Mouse (Mus musculus): Measurements from ENCODE around the gene Rapgef4.
A peak's percentile ranks its signal among the peaks of the same experiment; 100 is the strongest.

Gene Rapgef4

DNA sequence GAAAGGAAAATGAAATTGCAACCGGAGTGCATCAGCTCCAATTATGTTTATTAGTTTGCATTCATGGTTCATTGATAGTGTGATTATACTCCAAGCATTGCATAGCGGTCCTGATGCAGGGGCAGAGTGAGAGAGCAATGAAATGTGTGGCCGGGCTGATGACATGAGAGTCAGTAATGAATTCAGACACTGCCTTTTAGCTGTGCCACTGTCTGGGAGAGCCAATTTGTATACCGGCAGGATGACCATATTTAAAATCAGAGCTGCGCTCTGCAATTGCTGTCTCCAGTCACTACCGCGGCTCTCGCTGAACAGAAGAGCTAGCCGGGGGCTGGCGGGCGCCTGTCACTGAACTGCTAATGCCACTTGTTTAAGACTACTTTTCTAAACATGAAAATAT is 197.5 kb downstream of the Rapgef4 start:
- DNase-seq (ENCODE audit: low read depth, low spot score), result no peak

- no peak for DNase-seq (ENCODE audit: low read depth, low spot score)
Measured at GRCm38 (mm10) chr2:72179600-72180301, 198.7 kb downstream of the Rapgef4 start.

- DNase-seq (ENCODE audit: low read depth, low spot score), result no peak
Measured at GRCm38 (mm10) chr2:72181443-72181842, 200.4 kb downstream of the Rapgef4 start.

GRCm38 (mm10) chr2:72183751-72184150 is 202.7 kb downstream of the Rapgef4 start:
- DNase-seq (ENCODE audit: low read depth, low spot score), result no peak

GRCm38 (mm10) chr2:72196190-72196965 is 215.3 kb downstream of the Rapgef4 start:
- DNase-seq (ENCODE audit: low read depth, low spot score), result peak; percentile 67

DNA sequence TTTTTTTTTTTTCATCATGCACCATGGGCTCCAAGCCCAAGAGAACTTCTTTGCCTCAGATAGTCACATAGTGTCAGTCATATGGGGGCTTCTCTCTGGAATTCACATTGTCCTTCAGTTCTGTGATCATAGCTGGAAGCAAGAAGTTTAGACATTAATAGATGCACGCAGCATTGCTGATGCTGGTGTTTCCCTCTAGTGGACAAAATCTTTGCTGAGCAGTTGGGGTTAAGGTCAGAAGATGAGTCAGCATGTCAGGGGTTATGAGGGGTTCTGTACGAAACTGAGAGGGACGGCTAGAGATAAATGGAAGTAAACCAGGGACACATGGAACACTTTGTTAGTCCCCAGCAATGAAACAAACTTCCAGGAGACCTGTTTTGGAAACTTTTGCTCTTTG is 216.0 kb downstream of the Rapgef4 start:
- peak; percentile 67 for DNase-seq (ENCODE audit: low read depth, low spot score)

DNA sequence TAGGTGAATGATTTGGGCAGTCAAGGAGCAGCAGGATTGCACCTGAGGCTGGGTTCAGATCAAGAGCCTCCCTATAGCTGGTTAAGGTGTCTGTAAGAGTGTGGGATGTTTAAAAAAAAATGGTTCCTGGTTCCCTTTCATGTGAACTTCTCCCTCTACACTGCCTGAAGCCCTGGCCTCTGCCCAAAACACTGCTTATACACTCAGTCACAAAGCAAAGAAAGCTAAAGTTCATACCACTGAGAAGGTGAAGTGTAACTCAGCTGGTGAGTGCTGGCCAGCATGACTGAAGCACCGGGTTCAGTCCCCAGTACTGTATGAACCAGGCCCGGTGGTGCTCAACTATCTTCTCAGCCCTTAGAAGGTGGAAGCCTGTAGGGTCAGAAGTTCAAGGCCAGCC is 218.4 kb downstream of the Rapgef4 start:
- no peak for DNase-seq (ENCODE audit: low read depth, low spot score)

DNA sequence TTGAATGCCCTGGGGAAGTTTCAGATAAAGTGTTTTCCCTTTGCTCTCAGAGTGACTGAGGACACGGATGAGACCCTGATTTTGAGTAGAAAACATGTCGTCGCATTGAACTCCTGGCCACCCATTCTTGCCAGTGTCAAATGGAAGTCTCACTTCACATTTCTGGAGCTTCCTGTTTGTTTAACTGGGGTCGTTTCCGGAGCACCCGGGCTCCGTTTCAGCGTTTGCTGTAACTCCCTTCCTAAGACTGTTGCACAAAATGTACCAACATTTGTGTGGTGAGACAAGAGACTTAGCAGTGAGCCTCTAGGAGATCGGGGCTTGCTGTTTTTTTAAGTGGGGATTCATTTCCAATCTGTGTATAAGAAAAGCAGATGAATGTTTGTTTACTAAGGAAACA is 220.5 kb downstream of the Rapgef4 start:
- no peak for DNase-seq (ENCODE audit: low read depth, low spot score)

GRCm38 (mm10) chr2:72202252-72202651 is 221.2 kb downstream of the Rapgef4 start:
- no peak for DNase-seq (ENCODE audit: low read depth, low spot score)

GRCm38 (mm10) chr2:72203609-72204008 is 222.6 kb downstream of the Rapgef4 start:
- peak; percentile 80 for DNase-seq (ENCODE audit: low read depth, low spot score)

GRCm38 (mm10) chr2:72205869-72206268 is 224.8 kb downstream of the Rapgef4 start:
- no peak for DNase-seq (ENCODE audit: low read depth, low spot score)

DNA sequence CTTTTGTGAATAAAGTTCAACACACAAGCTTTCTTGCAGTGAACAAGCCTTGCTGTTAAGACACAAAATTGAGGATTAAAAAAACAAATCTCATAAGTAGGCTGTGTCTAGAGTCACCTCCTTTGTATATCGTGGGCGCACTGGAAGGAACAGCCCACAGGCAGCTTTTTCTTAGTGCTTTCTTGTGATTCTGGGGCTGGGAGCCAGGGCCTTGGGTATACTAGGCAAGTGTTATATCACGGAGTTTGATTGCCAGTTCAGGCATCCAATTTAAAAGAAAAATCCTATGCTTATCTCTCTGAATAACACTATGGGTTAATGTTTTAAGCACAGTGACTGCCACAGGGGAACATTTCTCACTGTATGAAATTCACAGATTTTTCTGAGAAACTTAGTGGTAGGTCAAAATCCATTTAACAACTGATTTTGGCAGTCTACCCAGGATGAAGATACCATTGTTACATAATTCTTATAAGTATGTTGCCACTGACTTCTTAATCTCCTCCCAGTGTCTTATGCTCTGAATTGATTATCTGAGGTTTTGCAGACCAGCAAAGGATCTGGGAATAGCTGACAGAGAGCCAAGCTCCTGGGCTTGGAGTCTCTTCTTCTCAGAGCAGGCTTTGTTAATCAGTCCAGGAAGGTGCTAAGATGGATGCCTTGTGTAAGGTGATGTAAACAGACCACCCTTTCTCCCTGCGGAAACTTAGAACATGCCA is 225.6 kb downstream of the Rapgef4 start:
- no peak for DNase-seq (ENCODE audit: low read depth, low spot score)

GRCm38 (mm10) chr2:72217336-72217735 is 236.3 kb downstream of the Rapgef4 start:
- no peak for DNase-seq (ENCODE audit: low read depth, low spot score)

DNA sequence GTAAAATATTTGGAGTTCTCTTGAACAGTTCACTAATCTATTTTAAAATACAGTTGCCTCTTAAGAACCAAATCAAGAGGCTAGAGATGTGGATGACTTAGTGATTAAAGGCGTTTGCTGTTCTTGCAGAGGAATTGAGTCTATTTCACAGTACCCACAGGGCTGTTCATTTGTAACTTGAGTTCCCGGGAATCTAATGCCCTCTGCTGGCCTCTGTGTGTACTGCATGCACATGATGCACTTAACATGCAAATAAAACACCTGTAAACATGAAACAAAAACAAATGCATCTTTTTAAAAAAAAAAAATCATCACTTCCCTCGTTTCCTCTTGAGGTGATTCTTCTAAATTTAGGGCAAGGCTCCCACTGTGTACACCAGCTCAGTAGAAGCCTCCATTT is 238.9 kb downstream of the Rapgef4 start:
- DNase-seq (ENCODE audit: low read depth, low spot score), result peak; percentile 71

- no peak for DNase-seq (ENCODE audit: low read depth, low spot score)
Measured at GRCm38 (mm10) chr2:72221283-72221682, 240.2 kb downstream of the Rapgef4 start.

DNA sequence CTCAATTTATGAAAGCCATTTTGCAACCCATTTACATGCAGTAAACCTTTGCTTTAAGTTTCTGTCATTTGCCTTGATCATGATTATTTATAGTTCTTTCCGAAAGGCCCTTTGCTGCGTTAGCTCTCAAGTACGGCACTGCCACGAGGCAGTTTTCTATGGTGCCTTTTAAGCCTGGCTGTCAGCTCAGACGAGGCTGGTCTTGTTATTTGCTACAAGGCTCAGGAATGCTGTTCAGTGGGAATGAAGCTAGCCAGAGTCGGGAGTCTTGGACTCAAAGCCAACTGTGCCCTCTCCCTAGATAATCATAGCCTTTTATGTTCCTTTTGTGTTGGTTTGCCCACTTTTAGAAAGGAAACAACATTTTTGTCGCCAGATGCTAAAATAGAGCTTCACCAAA is 240.7 kb downstream of the Rapgef4 start:
- DNase-seq (ENCODE audit: low read depth, low spot score), result no peak

- DNase-seq (ENCODE audit: low read depth, low spot score), result no peak
Measured at GRCm38 (mm10) chr2:72222276-72222675, 241.2 kb downstream of the Rapgef4 start.

DNA sequence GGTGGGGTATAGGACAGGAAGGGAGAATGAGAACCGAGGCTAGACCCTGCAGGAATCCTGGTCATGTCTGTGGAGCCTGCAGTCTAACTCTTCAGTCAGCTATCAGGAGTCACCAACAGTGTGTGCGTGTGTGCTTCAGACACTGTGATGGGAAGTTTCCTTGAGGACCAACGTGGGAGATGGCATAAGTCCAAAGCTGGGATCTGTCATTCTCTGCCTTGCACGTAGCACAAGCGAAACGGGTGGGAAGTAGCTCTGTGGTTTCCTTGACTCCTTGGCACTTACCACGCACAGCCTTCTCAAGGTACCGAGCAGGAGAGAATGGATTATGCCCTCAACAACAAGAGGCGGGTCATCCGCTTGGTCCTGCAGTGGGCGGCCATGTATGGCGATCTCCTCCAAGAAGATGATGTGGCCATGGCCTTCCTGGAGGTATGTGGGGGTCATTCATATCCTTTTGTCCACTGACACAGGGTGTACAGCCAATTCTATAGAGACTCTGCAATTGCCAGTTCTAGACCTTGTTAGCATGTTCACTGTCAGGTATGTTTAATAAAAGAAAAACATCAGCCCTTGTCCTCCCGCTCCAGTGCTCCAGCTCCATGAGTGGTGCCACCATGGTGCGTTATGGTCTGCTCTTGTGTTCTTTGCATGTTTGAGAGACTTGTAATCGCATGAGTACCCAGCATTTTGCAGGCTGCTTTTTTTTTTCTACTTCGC is 241.9 kb downstream of the Rapgef4 start:
- DNase-seq (ENCODE audit: low read depth, low spot score), result no peak

DNA sequence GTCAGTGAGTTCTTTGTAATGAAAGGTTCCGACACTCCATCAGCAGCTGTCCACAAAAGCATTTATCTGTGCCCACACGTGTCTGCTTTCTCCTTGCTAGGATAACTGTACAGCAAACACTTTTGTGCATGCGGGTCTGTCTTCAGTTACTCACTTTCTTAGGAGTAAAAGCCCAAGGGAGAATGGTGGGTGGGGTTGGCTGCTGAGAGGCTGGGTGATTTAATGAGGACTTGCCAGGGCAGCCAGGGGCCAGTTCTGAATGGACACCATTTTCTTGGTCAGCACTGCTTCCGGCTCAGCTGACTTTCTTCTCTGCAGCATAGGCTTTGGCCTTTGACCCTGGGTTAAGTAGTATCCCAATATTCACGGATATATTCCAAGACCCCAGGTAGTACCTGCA is 242.4 kb downstream of the Rapgef4 start:
- no peak for DNase-seq (ENCODE audit: low read depth, low spot score)

DNA sequence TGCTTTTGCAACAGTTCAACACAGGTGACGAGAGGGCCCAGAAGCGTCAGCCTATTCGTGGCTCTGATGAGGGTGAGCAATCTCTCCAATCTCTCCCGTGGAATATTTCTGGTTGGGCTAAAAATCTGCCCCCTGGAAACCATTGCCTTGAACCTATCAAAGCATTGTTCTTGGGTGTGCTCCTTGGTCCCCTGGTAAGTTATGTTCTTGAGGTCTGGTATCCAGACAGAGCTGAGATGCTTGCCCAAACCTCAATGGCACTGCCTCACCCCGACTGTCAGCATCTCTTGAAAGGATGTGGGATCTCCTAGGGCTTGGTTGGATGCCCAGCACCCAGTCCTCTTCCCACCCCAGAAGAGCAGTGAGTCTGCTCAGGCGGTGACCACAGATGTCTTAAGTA is 245.0 kb downstream of the Rapgef4 start:
- no peak for DNase-seq (ENCODE audit: low read depth, low spot score)

DNA sequence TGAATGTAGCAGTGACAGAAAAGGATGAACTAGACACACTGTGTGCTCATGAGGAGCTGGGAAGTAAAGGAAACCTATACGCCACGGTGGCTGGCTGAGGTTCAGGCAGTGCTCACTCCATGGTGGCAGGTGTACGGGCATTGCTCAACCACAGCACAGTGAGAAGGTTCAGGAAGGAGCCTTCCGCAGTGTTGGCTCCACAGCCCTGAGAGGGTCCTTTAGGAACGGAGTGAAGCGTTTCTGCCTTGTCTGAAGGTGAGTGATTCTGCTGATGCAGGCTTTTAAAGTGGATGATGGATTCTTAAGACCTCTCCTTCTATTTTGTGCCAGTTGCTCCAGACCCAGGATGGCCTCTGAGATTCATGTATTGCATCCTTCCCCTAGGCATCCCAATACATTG is 246.4 kb downstream of the Rapgef4 start:
- DNase-seq (ENCODE audit: low read depth, low spot score), result no peak

DNA sequence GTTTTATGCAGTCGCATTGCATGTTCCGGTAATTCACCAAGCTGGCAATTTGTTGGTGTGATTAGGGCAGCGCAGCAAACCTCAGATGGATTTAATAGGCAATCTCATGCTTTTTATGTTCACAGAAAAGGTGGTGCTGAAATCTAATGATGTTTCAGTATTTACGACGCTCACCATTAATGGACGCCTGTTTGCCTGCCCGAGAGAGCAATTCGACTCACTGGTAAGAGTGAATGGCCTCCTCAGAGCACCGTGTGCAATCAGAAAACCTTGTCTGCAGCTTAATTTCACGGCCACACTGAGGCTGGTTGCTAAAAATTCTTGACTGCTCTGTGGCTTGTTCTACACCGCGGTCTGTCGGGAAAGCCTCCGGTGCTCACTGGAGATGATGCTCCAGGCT is 247.8 kb downstream of the Rapgef4 start:
- no peak for DNase-seq (ENCODE audit: low read depth, low spot score)
